Mouse (Mus musculus): Measurements from ENCODE around the gene Dcst2.

Dcst2 gene

GRCm38 (mm10) chr3:89411490-89412393 is 50.0 kb downstream of the Dcst2 start, which contains the start of gene Flad1:
TSS of gene Flad1 (minus strand) at chr3:89411870.
- 3% methylated on average over 28 of the region's 28 CpGs for WGBS

GRCm38 (mm10) chr3:89416158-89416557 is 54.4 kb downstream of the Dcst2 start:
- 96% methylated on average over 8 of the region's 8 CpGs for WGBS

GRCm38 (mm10) chr3:89417131-89417530 is 55.4 kb downstream of the Dcst2 start:
- 32% methylated on average over 2 of the region's 2 CpGs for WGBS

- under 1% methylated on average over 20 of the region's 20 CpGs for WGBS
Observed at GRCm38 (mm10) chr3:89417840-89418169, 56.0 kb downstream of the Dcst2 start.

- WGBS, result under 1% methylated on average over 39 of the region's 39 CpGs
Observed at GRCm38 (mm10) chr3:89418170-89418860, 56.5 kb downstream of the Dcst2 start, which contains the start of the genes Cks1b and Shc1. TSS of gene Cks1b (minus strand) at chr3:89418383. TSS of gene Shc1 (plus strand) at chr3:89418443.

GRCm38 (mm10) chr3:89418861-89419250 is 57.1 kb downstream of the Dcst2 start:
- WGBS, result under 1% methylated on average over 16 of the region's 16 CpGs

GRCm38 (mm10) chr3:89419571-89419970 is 57.8 kb downstream of the Dcst2 start:
- 12% methylated on average over 9 of the region's 9 CpGs for WGBS

- 51% methylated on average over 3 of the region's 3 CpGs for WGBS
Observed at GRCm38 (mm10) chr3:89419981-89420380, 58.2 kb downstream of the Dcst2 start.

GRCm38 (mm10) chr3:89420421-89420820 is 58.6 kb downstream of the Dcst2 start:
- 71% methylated on average over 2 of the region's 2 CpGs for WGBS

- 9% methylated on average over 11 of the region's 11 CpGs for WGBS
Observed at GRCm38 (mm10) chr3:89421002-89421774, 59.4 kb downstream of the Dcst2 start.

- WGBS, result 17% methylated on average over 22 of the region's 22 CpGs
Observed at GRCm38 (mm10) chr3:89421810-89422473, 60.2 kb downstream of the Dcst2 start.

- 69% methylated on average over 6 of the region's 6 CpGs for WGBS
Observed at GRCm38 (mm10) chr3:89422556-89423205, 60.9 kb downstream of the Dcst2 start.

GRCm38 (mm10) chr3:89424416-89425140 is 62.8 kb downstream of the Dcst2 start:
- 93% methylated on average over 5 of the region's 5 CpGs for WGBS

GRCm38 (mm10) chr3:89425141-89425525 is 63.4 kb downstream of the Dcst2 start:
- 75% methylated on average over 5 of the region's 5 CpGs for WGBS

- 96% methylated on average over 4 of the region's 4 CpGs for WGBS
Observed at GRCm38 (mm10) chr3:89425876-89426275, 64.1 kb downstream of the Dcst2 start.

Data from cerebral cortex, adult 2 months (tissue).